Mouse (Mus musculus): ENCODE data around the gene Gast.
"Not testable (repeated sequence)": the region's sequence is repeated elsewhere in the genome, so short reads cannot be mapped to it uniquely, and the experiment has no call there.

DNA sequence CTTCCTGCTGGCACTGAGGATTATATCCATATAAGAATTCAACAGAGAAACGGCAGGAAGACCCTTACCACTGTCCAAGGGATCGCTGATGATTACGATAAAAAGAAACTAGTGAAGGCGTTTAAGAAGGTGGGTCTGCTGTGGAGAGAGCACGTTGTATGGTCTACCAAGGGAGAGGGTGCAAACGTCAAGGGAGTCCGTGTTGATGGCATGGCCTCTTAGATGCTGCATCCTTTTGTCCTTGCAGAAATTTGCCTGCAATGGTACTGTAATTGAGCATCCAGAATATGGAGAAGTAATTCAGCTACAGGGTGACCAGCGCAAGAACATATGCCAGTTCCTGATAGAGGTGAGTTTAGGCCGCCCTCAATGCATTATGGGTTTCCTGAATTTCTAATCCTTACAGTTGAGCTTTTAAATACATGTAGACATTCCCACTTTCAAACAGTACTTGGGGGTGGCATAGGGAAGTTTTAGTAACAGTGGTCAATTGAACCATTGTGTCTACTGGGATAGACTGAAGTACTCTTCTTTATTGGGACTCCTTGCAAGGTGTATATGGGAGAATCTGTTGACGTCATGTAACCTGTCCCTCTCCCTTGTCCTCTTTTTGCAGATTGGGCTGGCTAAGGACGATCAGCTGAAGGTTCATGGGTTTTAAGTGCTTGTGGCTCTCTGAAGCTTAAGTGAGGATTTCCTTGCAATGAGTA lies 13.4 kb upstream of the Gast start:
- TF ChIP-seq CTCF, EP300 (IDR thresholded peaks at IDR 0.05; ENCODE audit: low read depth): not testable (repeated sequence)

Data from heart, postnatal 0 days (tissue).